Mouse (Mus musculus) macrophage (primary cell): ENCODE results near the gene Slc1a7. TPM values are rescaled to one million over a fixed set of nuclear protein-coding genes. Genes with fewer than 3 reads are reported as not detected.

Experiments used
- H3K27ac ChIP-seq: fragments of 350-480 bp; formaldehyde crosslinking; 2 replicates; pipeline ENCODE4 v1.9.0; 2021
- H3K36me3 ChIP-seq: fragments of 350-480 bp; formaldehyde crosslinking; 2 replicates; pipeline ENCODE4 v1.9.0; 2021; ENCODE audit errors: inconsistent target
- H3K4me3 ChIP-seq: fragments of 350-480 bp; formaldehyde crosslinking; 2 replicates; pipeline ENCODE4 v1.9.0; 2021; ENCODE audit errors: inconsistent target
- H3K79me2 ChIP-seq: fragments of 350-480 bp; formaldehyde crosslinking; 2 replicates; pipeline ENCODE4 v1.9.0; 2021; ENCODE audit errors: inconsistent target
- WGBS: methylation state at CpG from one replicate; pipeline ENCODE4 v1.1.7; 2026; ENCODE audit warnings: inconsistent platforms; ENCODE audit not compliant: missing documents; 5-methylcytosine and 5-hydroxymethylcytosine counted together
- polyA plus RNA-seq: library from polyadenylated mRNA; stranded (reverse); fragments of 250-400 nt; gene quantifications from 3 replicates; pipeline ENCODE4 v1.2.4, GENCODE M21; 2018; ENCODE audit warnings: inconsistent platforms

Slc1a7 gene
- polyA plus RNA-seq, 1 experiment from 2014 or later: not detected

- H3K4me3 ChIP-seq: no peak overlapping the region
- H3K79me2 ChIP-seq: no peaks in the 10 kb centered on the region
- H3K27ac ChIP-seq: no peak overlapping the region
- no peaks in the 10 kb centered on the region for H3K36me3 ChIP-seq
- WGBS: 67% methylated on average over 2 of the region's 2 CpGs
These were observed 46.3 kb downstream of the Slc1a7 start for GRCm38 (mm10) chr4:108014466-108014865.

- Histone ChIP-seq H3K79me2 (no peaks in the 10 kb centered on the region), H3K36me3 (no peaks in the 10 kb centered on the region), H3K27ac (no peak overlapping the region), H3K4me3 (no peak overlapping the region)
- WGBS: 75% methylated on average over 14 of the region's 14 CpGs
These were observed 47.1 kb downstream of the Slc1a7 start for GRCm38 (mm10) chr4:108015067-108015765.

DNA sequence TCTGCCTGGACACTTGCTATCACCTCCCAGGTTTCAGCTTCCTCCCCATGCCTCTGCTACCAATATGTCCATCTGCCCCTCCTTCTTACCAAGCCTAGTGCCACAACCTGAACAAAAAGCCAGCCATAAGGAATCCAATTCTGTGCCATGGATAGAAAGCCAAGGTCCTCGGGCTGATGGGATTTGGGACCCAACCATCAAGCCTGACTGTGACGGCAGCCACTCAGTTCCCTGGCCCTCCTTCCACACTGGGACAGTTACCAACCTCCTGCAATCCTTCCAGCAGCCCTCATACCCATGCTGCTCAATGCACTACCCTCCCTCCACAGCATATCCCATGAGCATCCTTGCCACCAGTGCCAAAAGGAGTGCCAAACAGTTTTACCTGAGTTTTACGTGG lies 48.2 kb downstream of the Slc1a7 start:
- 96% methylated on average over 3 of the region's 3 CpGs for WGBS
- Histone ChIP-seq H3K4me3 (no peak overlapping the region), H3K27ac (no peak overlapping the region), H3K79me2 (no peaks in the 10 kb centered on the region), H3K36me3 (no peaks in the 10 kb centered on the region)

DNA sequence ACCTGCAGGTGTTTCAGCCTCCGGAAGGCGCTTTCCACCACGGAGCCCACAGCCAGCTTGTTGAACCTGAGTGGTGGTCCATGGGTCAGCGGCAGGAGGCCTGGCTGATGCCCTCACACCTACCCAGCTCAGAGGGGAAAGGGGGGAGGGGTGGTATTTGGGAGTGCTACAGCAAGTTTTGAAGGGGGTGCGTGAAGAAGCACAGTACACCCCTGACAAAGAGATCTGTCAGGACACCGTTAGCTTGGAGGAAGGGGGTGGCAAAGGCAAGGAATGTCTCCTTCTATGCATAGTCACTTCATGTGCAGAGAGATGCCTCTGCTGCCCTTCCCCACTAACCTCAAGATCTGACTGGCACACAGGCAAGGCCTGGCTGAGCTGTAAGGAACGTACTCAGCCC lies 49.7 kb downstream of the Slc1a7 start:
- no peaks in the 10 kb centered on the region for H3K36me3 ChIP-seq
- no peak overlapping the region for H3K4me3 ChIP-seq
- no peaks in the 10 kb centered on the region for H3K79me2 ChIP-seq
- no peak overlapping the region for H3K27ac ChIP-seq
- 89% methylated on average over 7 of the region's 7 CpGs for WGBS

DNA sequence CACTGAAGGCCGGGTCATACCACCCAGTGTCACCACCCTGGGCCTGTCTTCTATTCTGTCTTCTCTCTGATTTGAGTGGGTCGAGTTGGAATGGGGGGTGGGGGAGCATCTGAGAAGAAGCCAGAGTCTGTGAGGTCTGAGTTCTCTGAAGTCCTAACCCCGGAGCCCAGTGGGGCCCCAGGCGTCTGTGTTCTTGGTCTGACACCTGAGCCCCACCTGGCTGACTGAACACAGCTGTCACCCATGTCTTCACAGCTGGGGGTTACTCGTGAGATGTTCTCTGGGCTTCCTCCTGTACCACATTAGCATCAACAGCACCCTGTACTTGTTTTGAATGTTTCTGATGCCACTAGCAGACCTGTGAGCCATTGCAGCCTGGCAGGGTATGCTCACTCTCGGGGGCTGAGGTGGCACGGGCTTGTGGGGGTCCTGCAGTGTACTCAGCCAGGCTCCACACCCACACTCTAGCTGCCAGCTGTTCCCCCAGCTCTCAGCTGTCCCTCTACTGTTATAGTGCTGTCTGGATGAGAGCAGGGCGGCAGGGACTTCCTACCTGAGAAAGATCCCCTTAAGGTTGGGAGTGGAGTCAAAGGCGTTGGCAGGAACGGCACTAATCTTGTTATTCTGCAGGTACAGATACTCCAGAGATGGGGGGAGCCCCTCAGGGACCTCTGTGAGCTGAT lies 50.2 kb downstream of the Slc1a7 start:
- WGBS: 72% methylated on average over 10 of the region's 10 CpGs
- Histone ChIP-seq H3K36me3 (no peaks in the 10 kb centered on the region), H3K4me3 (no peak overlapping the region), H3K27ac (no peak overlapping the region), H3K79me2 (no peaks in the 10 kb centered on the region)

DNA sequence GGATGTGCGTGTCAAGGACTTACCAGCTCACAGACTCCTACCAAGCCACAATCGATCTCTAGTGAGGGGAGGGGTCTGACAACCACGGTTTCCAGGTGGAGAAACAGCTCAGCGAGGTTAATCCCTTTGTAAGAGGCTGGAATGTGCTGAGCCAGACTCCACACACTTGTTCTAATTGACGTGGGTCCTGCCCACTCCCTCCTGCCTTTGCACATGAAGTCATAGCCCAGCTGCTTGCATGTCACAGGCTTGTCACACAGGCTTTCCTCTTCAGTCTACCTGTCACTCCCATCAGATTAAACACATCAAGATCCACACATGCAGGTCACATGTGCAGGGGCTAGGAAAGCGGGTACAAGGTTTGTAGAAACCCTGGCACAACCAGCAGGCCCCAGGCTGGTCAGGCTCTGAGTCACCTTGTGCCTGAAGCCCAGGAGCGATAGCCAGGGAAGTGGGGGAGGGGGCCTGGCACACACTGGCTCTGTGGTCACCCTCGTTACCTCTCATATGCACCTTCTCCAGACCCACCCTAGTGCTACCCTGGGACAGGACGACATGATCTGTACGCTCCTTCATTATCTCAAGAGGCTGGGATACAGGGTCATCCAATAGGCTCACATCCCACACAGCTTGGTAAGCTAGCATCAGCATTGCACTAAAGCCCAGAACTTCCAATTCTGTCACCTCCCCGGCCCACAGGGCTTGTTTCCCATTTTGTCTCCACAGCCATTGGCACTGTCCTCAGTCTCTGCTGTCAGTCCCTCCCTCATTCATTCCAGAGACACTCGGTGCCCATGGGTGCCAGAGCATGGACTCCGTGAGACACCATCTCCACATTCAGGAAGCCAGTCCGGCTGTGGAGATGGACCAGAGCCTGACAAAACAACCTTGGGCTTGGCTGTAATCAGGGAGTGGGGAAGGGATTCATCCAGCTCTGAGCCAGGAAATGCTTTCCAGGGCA lies 51.1 kb downstream of the Slc1a7 start:
- H3K79me2 ChIP-seq: no peaks in the 10 kb centered on the region
- no peaks in the 10 kb centered on the region for H3K36me3 ChIP-seq
- no peak overlapping the region for H3K27ac ChIP-seq
- H3K4me3 ChIP-seq: no peak overlapping the region
- 69% methylated on average over 14 of the region's 14 CpGs for WGBS

DNA sequence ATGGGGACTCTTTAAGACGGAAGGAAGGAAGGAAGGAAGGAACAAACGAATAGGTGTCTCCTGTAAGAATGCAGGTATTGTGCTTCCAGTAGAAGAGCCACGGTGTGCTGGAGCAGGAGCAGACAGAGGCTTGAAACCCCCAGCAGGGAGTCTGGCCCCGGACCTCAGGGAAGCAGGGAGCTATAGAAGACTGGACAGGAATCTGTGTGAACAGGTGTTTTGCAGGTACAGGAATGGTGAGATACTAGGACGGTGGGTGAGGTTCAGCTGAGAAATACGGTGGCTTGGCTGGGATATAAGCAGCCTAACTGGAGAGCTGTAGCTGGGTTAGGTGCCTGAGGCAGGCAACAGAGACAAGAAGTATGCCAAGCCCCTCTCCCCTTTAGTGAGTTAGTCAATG lies 52.0 kb downstream of the Slc1a7 start:
- no peaks in the 10 kb centered on the region for H3K79me2 ChIP-seq
- no peak overlapping the region for H3K27ac ChIP-seq
- H3K36me3 ChIP-seq: no peaks in the 10 kb centered on the region
- WGBS: 86% methylated on average over 6 of the region's 6 CpGs
- no peak overlapping the region for H3K4me3 ChIP-seq

GRCm38 (mm10) chr4:108023186-108023585 lies 55.1 kb downstream of the Slc1a7 start:
- no peaks in the 10 kb centered on the region for H3K79me2 ChIP-seq
- 95% methylated on average over 4 of the region's 4 CpGs for WGBS
- no peak overlapping the region for H3K4me3 ChIP-seq
- no peak overlapping the region for H3K27ac ChIP-seq
- H3K36me3 ChIP-seq: no peaks in the 10 kb centered on the region

- no peaks in the 10 kb centered on the region for H3K79me2 ChIP-seq
- WGBS: 100% methylated on average over 5 of the region's 5 CpGs
- H3K27ac ChIP-seq: no peak overlapping the region
- H3K36me3 ChIP-seq: no peaks in the 10 kb centered on the region
- H3K4me3 ChIP-seq: no peak overlapping the region
These were observed 56.5 kb downstream of the Slc1a7 start for GRCm38 (mm10) chr4:108024641-108025040.

DNA sequence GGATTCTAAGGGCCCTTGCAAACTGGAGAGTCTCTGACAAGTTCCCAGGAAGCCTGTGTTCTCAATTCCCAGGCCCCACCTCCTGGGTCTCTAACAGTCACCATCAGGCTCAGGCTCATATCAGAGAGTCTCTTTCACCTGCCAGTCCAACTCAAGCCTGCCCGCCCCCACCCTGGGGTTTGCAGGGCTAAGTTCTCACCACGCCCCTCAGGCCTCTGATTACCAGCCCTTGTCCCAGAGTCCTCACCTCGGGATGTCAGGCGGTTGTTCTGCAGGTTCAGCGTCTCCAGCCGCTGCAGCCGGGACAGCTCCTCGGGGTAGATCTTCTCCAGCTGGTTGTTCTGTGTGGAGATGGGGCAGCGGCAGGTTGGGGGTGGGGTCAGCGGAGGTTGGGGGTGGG lies 57.1 kb downstream of the Slc1a7 start:
- no peaks in the 10 kb centered on the region for H3K36me3 ChIP-seq
- H3K4me3 ChIP-seq: no peak overlapping the region
- WGBS: 60% methylated on average over 9 of the region's 10 CpGs
- H3K27ac ChIP-seq: no peak overlapping the region
- no peaks in the 10 kb centered on the region for H3K79me2 ChIP-seq

GRCm38 (mm10) chr4:108026193-108026592 lies 58.1 kb downstream of the Slc1a7 start:
- 68% methylated on average over 3 of the region's 3 CpGs for WGBS
- no peak overlapping the region for H3K27ac ChIP-seq
- no peaks in the 10 kb centered on the region for H3K36me3 ChIP-seq
- H3K4me3 ChIP-seq: no peak overlapping the region
- H3K79me2 ChIP-seq: no peaks in the 10 kb centered on the region

DNA sequence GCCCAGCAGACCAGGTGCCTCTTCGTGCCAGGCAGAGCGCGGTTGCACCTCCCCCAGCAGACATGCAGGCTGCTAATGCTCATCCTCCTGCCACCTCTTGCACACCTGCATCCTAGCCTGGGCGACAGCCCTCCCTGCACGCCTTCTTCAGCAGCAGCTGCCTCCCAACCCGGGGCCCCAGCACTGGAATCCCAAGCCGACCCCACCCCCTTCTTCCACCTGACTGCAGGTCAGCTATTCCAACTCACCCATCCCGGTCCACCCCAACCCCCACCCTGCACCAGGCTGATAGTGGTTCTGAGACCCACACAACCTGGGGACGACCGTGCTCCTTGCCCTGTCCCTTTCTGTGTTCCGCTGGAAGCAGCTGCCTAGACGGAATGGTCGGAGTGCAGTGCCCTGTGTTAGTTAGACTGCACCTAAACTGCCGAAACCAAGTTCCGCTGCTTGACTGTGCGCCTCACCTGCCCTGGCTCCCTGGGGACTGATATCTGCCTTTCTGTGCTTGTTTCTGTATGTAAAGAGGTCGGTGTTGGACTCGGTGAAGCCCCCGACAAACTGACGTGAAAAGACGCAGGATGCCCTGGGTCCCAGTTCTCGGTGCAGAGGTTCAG lies 62.9 kb downstream of the Slc1a7 start:
- 12% methylated on average over 22 of the region's 22 CpGs for WGBS

DNA sequence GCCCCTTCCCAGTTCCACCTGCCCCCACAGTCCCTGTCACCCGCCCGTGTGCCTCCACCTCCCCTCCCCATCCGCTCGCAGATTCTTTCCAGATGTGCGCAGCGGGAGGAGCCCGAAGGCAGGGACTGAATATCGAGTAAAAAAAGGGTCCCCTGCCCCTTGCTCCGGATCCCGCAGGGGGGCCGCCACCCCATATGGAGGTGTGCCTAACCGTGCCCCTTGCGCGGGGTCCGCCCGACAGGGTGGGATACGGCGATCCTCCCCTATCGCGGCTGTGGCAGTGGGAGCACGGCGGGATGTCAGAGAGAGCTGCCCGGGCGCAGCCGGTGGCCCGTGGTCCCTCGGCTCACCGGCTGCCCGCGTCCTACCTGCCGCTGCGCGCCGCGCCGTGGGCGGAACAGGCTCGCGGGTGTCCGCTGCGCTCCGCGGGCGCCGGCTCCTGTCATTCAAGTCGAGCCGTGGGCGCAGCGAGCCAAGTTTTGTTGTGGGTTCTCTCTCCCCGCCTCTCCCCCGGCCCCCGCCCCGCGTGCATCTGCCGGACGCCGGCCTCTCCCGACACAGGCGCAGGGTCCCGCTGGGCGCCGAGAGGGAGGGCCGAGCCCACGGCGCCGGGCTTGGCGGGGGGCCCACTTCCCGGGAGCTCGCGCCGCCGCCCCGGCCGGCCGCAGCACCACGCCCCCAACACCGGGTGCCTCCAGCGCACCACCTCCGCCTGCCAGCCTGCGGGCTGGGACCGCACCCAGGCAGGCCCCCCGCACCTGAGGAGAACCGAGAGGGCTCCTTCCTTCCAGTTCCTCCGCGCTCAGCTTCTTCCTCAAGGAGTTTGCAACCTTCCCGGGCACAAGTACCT lies 63.6 kb downstream of the Slc1a7 start:
- no peak overlapping the region for H3K27ac ChIP-seq
- no peaks in the 10 kb centered on the region for H3K79me2 ChIP-seq
- no peaks in the 10 kb centered on the region for H3K36me3 ChIP-seq
- H3K4me3 ChIP-seq: no peak overlapping the region
- WGBS: 2% methylated on average over 82 of the region's 86 CpGs

More for the DNA sequence above, 62.9 kb downstream of the Slc1a7 start:
- Histone ChIP-seq H3K4me3 (no peak overlapping the region), H3K27ac (no peak overlapping the region), H3K79me2 (no peaks in the 10 kb centered on the region), H3K36me3 (no peaks in the 10 kb centered on the region)
